Mouse (Mus musculus) mesoderm, embryonic 11.5 days (tissue): Measurements from ENCODE around the gene Jak2.
A peak's percentile ranks its signal among the peaks of the same experiment; 100 is the strongest.

Source experiments
- DNase-seq: peaks from one replicate; pipeline ENCODE4 v3.0.0-alpha.2; 2012; ENCODE audit warnings: low read depth, low spot score

Jak2 gene

DNA sequence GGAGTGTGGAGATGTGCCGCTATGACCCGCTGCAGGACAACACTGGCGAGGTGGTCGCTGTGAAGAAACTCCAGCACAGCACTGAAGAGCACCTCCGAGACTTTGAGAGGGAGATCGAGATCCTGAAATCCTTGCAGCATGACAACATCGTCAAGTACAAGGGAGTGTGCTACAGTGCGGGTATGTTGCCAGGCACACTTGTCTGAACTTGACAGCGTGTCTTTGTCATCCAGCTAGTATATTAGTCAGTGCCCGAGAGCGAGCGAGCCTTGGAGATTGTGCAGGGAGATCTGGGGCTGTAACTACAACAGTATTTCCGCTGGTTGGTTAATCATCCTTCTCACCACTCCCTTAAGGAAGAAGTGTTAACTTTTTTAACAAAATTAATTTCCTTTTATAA, 49.3 kb downstream of the Jak2 start:
- no peak for DNase-seq

DNA sequence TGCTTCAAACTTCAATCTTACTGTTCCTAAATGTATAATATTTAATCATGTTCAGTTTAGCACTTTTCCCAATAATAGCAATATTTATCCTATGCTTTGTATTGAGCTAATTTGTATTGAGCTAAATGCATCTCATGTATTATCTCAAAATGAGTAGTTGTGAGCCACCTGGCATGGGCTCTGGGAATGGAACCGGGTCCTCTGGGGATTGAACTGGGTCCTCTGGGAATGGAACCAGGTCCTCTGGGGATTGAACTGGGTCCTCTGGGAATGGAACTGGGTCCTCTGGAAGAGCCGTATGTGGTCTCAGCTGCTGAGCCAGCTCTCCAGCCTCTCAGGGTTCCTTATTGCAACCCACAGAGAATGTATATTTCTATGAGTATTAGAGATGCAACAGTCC, 50.5 kb downstream of the Jak2 start:
- DNase-seq: no peak

DNA sequence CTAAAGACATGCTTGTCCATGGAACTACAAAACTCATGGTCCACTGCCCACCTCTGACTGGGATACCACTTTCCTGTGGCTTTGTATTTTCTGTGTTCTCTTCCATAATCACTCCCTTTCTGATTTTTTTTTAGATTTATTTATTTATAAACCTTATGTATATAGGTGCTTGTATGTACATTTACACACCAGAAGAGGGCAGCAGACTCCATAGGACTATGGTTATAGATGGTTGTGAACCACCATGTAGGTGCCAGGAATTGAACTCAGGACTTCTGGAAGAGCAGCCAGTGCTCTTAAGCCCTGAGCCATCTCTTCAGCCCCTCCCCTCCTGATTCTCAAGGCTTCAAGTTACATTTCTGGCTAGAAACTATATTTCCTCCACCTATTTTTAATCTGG, 57.2 kb downstream of the Jak2 start:
- no peak for DNase-seq

DNA sequence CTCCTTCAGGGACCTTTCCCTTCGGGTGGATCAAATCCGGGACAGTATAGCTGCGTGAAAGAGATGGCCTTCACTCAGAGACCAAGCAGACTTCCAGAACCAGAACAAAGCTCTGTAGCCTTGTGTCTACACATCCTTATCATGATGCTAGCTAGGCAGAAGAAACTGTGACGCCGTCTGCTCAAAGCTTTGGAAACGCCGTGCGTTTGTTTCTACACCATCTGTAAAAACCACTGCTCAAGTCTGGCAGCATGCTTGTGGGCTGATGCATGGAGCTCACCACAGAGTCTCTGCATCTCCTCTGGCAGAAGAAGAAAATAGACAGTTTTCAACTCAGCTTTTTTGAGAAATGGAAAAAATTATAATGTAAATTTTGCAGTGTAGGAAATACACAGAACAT, 60.2 kb downstream of the Jak2 start:
- DNase-seq: no peak

GRCm38 (mm10) chr19:29312661-29313060, 61.0 kb downstream of the Jak2 start:
- DNase-seq: no peak

DNA sequence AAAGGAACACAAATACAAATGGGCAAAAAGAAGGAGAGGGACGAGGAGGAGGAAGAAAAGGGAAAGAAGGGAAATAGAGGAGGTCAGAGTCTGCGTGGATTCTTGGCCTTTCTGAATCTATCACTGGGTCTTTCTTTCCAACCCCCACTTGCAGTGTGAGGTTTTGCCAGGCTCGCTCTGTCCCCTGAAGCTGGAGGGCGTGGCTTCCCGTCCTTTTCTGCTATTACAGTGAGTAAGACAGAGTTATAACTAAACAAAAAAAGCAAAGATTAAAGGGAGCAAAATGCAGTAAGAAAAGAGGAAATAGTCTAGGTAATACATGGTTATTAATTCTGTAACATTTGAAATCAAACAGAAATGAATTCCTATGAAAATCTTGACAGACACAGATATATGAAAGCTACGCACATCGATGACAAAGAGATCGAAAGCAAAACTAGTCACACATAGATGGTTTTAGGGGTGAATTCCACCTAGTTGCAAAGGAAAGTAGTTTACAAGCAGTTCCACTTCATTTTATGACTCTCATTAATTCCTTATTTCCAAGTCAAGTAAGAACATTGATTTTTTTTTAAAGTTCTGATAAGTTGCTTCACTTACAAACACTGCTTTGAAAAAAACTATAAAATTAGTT, 71.9 kb downstream of the Jak2 start:
- no peak for DNase-seq

DNA sequence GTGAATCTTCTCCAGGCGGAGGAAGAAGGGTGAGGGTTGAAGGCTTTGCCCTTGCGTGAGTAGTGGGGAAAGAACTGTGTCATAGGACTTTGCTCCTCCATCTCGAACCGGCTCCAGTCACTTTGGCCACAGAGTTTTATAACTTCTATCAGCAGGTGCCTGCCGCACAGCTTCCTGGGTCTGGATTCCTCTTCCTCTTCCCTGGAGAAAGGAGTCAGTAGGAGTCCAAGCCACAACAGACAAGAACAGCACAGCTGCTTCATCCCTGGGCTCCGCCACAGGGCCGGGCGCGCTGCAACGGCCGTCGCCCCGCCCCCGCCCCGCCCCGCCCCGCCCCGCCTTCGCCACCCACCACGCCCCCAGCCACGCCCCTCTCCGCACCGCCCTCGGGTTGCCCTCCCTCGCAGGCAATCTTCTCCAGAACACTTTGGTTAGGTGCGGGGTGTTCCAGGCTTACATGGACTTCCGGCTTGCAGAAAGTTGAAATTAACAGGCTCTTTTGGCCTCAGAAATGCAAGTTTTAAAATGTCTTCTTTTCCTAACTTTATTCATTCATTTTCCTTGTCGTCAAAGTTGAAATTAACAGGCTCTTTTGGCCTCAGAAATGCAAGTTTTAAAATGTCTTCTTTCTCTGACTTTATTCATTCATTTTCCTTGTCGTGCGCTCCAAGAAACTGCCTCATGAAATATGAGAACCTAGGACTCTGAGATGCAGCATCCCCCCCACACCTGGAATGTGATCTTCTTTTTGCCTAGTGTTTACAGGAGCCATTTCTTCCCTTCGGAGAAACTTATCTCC, 73.6 kb downstream of the Jak2 start, which contains the start of gene Insl6:
Gene Insl6 (minus strand): TSS at position 304 of the 799 bp plus-strand sequence.
- peak; percentile 79 for DNase-seq

- no peak for DNase-seq
Observed at GRCm38 (mm10) chr19:29325852-29326180, 74.2 kb downstream of the Jak2 start.

DNA sequence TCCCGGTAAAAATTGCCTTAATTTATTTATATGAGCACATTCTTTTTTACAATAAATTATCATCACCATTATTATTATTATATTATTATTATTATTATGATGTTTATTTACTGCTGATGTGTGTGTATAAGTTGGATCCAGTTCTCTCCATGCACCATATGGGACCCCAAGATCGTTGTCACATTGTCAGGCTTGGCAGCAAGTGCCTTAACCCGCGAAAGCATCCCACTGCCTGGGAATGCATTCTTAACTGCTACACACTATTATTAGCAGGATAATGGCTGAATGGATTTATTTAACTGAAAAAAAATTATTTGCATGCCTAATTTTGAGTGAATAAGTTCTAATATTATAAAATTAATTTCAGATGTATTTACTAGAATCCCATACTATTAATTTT, 74.8 kb downstream of the Jak2 start:
- no peak for DNase-seq

- no peak for DNase-seq
Observed at GRCm38 (mm10) chr19:29326822-29327552, 75.4 kb downstream of the Jak2 start.

DNA sequence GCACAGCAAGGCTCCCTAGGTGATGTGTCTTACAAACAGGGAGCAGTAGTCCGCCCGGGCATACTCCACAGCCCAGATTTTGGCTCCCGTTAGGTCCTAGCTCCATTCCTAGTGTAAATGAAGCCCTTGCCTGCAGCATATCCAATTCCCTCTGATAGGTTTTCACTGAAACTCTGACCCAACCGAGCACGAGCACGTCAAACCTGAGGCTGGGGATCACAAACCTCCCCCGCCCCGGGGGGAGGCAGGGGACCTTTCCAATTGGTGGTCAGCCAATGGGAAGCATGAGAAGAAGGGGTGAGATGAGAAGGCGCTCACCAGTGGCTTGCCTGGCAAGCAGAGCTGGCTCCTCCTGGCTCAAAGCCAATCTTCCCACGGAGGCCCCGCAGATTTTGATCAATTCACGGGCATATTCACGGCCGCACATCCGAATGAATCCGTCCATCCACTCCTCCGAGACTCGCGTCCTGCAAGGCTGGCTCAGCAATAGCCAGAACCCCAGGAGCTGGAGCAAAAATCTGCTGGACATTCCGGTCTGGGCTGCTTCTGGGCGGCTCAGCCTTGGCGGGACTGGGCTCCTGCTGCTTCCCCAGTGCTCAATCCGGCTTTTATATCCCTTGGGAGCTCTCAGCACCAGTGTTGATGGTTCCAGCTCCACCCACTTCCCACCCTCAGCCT, 82.6 kb downstream of the Jak2 start, which contains the start of gene Rln1:
Gene Rln1 (minus strand): TSS at position 603 of the 678 bp plus-strand sequence.
- peak; percentile 71 for DNase-seq

DNA sequence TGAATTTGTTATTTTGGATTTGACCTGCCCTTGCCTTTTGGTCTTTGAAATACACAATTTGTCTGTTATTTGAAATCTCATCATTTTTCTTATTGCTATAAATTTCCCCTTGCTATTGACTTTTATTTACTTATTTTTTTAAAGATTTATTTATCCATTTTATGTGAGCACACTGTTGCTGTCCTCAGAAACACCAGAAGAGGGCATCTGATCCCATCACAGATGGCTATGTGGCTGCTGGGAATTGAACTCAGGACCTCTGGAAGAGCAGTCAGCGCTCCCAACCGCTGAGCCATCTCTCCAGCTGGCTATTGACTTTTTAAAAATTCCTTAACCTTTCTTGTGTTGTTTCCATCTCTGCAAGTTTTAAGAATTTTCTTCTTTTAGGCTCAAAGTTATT, 85.0 kb downstream of the Jak2 start:
- DNase-seq: no peak

GRCm38 (mm10) chr19:29341029-29341428, 89.4 kb downstream of the Jak2 start:
- no peak for DNase-seq

- no peak for DNase-seq
Observed at GRCm38 (mm10) chr19:29342281-29342680, 90.7 kb downstream of the Jak2 start.

DNA sequence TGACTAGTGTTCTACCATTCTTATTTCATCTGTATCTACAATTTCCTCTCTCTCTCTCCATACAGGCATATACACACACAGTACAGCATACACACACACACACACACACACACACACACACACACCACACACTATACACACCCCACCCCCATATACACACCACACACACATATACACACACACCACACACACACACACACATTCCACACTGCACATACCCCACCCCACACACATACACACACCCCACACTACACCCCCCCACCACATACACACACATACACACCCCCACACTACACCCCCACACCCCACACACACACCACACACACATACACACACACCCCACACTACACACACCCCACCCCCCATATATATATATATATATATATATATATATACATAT, 93.2 kb downstream of the Jak2 start:
- no peak for DNase-seq

DNA sequence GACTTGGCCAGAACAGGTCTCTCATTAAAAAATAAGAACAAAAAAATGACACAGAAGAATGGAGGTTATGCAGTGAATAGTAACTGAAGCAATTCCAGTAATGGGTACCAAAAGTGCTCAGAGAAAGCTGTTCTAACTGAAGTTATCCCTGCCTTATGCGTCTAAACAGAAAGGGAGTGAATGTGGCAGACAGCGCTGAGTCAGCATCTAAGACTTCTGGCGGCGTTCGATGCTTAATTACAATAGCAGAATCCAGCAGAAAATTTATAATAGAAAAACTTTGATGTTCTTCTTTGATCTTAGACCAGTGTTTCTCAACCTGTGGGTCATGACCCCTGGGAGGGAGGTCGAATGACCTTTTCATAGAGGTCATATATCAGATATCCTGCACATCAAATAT, 94.0 kb downstream of the Jak2 start:
- DNase-seq: no peak

- DNase-seq: no peak
Observed at GRCm38 (mm10) chr19:29350991-29351390, 99.4 kb downstream of the Jak2 start.

DNA sequence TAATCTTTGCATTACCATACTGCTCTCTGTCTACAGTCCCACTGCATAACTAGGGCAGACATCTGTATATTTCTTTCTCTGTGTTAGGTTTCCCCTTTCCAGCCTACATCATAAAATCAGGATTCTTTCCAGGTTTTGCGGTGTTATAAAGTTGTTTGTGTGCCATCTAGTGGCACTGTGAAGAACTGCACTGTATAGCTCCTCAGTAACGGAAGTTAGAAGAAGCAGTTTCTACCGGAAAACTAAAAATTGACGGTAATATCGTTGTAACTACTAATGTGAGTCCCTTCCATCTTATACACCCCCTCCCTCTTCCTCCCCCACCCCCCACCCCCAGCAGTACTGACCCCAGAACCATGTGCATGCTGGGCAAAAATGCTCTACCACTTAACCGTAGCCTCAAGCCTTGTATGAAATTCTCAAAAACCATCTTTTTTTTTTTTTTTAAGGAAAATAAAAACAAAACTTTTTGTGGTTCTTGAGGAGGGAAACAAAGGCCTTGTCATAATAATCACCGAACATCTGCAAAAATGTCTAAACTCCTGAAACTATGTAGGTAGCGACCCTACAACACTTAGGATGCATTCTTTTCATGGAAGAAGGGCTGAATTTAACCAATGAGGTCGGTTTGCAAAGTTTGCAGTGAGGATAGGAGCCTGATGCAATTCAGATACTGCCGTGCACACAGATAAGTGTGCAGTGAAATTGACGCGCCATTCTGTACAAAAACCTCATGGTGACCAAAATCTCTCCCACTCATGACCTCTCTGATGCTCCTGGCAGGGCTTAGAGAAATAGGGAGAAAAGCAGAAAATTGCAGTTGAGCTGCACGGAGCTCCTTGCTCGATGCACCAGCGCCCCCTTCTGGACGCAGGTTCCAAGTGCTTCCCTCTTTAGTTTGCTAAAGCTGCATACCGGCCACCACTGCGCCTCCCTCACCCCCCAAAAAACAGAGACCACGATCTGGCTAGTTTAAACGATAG, 103.6 kb downstream of the Jak2 start:
- DNase-seq: peak; percentile 91

GRCm38 (mm10) chr19:29356281-29356680, 104.7 kb downstream of the Jak2 start:
- DNase-seq: no peak

- no peak for DNase-seq
Observed at GRCm38 (mm10) chr19:29360251-29360650, 108.6 kb downstream of the Jak2 start.
